Mouse (Mus musculus): Measurements from ENCODE around the gene Habp4.
A peak's percentile ranks its signal among the peaks of the same experiment; 100 is the strongest.

Habp4 gene

GRCm38 (mm10) chr13:64178746-64179652, 17.4 kb downstream of the Habp4 start:
- DNase-seq: no peak

- no peak for DNase-seq
These were observed 18.7 kb downstream of the Habp4 start for GRCm38 (mm10) chr13:64180300-64180699.

DNA sequence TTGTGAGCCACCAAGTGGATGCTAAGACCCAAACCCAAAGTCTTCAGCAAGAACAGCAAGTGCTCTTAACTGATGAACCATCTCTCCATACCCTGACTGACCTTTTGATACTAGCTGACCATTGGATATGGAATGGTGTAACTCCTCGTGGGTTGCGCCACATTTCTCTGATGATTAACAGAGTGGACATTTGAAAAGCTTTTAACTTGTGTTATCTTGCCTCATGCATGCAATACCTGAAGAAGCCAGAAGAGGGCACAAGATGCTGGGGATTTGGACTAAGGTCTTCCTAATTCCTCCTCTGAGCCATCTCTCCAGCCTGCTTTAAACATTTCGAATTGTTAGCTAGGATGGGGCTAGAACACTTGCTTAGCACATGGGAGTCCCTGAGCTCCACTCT, 19.3 kb downstream of the Habp4 start:
- peak; percentile 79 for DNase-seq

- DNase-seq: no peak
These were observed 20.5 kb downstream of the Habp4 start for GRCm38 (mm10) chr13:64182091-64182490.

- no peak for DNase-seq
These were observed 22.0 kb downstream of the Habp4 start for GRCm38 (mm10) chr13:64183583-64183982.

DNA sequence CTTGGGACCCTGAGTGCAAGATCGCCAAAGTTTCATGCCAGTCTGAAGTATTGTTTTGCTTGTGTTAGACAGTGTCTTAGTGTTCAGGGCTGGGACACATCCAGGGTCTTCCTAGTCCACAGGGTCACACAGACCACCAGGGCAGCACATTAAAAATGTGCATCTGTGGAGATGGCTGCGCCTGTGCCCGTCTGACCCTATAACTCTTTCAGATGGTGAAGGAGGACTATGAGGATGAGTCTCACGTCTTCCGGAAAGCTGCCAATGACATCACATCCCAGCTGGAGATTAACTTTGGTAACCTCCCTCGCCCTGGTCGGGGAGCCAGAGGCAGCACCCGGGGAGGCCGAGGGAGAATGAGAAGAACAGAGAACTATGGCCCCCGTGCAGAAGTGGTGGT, 22.7 kb downstream of the Habp4 start:
- DNase-seq: no peak

DNA sequence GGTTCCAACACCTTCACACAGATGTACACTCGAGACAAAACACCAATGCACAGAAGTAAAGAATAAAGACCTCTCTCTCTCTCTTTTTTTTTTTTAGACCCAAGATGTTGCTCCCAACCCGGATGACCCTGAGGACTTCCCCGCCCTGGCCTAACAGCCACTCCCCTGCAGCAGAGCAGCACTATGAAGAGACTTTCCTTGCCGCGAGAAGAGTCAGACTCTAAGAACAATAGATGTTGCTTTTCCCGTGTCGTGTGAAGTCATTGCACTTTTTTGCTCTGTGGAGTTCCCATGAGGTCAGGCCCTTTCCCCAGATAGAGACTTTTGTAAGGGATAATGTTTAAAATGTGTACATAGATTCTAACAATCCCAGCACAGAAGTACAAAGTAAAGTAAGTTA, 23.6 kb downstream of the Habp4 start:
- DNase-seq: no peak

GRCm38 (mm10) chr13:64185586-64185985, 24.0 kb downstream of the Habp4 start:
- no peak for DNase-seq

DNA sequence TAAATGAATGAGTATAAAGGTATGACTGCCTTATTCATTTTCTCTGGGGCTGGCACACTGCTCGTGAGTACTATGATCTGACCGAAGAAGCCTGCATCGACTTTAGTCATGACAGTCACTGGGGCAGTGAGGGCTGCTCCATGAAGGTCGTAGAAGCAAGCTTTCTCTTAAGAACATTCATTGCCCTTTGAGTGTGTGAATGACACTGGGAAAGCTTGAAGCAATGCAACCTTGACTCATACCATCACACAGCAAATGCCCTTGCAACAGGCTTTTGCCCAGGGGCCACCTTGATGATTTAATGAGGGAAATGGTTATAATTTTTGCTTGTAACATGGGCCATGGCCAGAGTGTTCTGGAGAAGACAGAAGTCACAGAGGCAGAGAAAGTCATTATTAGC, 24.9 kb downstream of the Habp4 start:
- DNase-seq: no peak

- peak; percentile 14 for DNase-seq
These were observed 25.4 kb downstream of the Habp4 start for GRCm38 (mm10) chr13:64187065-64187464.

DNA sequence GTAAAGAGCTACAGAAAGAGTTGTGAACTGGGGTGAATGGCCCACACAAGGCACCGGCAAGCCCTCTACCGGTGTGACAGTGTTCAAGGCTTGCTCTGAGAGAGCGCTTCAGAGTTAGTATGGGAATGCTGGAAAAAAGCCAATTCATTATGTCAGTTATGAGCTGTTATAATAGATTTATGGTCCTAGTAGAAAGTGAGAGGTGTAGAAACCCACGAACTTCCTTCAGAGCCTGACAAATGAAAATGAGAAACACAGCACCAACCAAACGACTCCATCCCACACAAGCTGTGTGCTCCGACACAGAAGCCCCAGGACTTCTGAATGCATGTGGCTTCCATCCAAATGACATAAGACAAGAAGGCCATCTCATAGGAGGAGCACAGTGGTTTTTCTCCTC, 36.3 kb downstream of the Habp4 start:
- DNase-seq: no peak

GRCm38 (mm10) chr13:64198310-64198709, 36.7 kb downstream of the Habp4 start:
- DNase-seq: no peak

- no peak for DNase-seq
These were observed 39.3 kb downstream of the Habp4 start for GRCm38 (mm10) chr13:64200911-64201310.

- peak; percentile 71 for DNase-seq
These were observed 43.1 kb downstream of the Habp4 start for GRCm38 (mm10) chr13:64204726-64205125.

DNA sequence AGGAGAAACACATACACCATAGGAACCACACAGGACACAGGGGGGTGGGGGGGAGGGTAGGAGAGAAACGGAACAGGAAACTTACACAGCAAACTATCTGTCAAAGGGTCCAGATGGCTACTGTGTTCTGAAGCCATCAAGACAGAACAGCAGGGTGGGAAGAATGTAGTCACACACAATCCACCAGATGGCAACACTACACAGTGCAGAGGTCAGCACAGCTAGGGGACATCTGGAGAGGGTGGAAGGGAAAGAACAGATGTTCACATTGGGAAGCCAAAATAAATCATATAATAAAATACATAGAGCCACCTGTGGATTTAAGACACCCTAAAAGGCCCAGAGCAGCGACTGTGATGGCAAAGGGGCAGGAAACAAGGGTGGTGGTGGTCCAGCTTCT, 43.6 kb downstream of the Habp4 start:
- DNase-seq: peak; percentile 40

DNA sequence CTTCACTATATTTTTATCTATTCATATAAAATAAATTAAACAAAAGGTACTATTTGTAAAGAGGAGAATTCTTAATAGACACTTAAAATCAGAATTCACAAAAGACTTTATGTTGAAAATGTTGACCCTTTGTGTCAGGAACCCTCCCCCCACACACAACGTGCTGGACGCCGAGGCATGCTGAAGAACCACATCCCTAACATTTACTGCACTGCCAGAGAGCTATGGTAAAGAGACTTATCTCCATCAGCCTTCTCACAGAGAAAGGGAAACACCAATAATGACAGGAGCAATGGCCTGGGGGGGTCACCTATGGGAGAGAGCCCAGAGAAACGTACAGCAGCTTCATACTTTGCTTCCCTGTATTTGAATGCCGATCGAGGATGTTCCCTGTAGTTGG, 46.5 kb downstream of the Habp4 start:
- DNase-seq: no peak

GRCm38 (mm10) chr13:64211995-64212603, 50.5 kb downstream of the Habp4 start:
- no peak for DNase-seq

- no peak for DNase-seq
These were observed 53.3 kb downstream of the Habp4 start for GRCm38 (mm10) chr13:64214891-64215290.

GRCm38 (mm10) chr13:64225738-64226137, 64.1 kb downstream of the Habp4 start:
- DNase-seq: no peak

- DNase-seq: no peak
These were observed 65.1 kb downstream of the Habp4 start for GRCm38 (mm10) chr13:64226725-64227124.

GRCm38 (mm10) chr13:64233139-64233538, 71.5 kb downstream of the Habp4 start:
- DNase-seq: no peak

- DNase-seq: no peak
These were observed 73.6 kb downstream of the Habp4 start for GRCm38 (mm10) chr13:64235062-64235715.

GRCm38 (mm10) chr13:64235777-64236176, 74.2 kb downstream of the Habp4 start:
- no peak for DNase-seq

Measured in kidney, postnatal 10 days (tissue).